Mouse (Mus musculus): Measurements from ENCODE around the gene Aasdhppt. TPM values are rescaled to one million over a fixed set of nuclear protein-coding genes. Genes with fewer than 3 reads are reported as not detected.

Gene Aasdhppt
- total and polyA plus RNA-seq, 2 experiments from 2014 or later: 21.5 to 29.8 TPM

DNA sequence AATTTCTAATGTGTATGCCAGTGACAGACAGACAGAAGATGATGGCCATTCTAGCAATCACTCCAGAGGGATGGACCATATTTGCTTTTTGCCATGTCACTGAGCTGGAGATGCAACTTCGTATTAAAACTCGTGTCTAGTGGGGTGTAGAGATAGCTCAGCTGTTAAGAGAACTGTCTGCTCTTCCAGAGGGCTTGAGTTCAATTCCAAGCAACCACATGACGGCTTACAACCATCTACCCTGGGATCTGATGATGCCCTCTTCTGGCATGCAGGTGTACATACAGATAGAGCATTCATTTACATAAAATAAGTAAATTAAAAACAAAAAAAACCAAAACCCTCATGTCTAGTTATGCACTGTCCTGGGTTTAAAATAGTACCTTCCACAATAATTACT is 1.9 kb upstream of the Aasdhppt start:
- no peaks in the 10 kb centered on the region for H3K27me3 ChIP-seq (ENCODE audit: insufficient read depth, low read length)
- no peak overlapping the region for H3K27ac ChIP-seq (ENCODE audit: low read depth, low read length)
- H3K4me1 ChIP-seq (ENCODE audit: insufficient read depth, low read length): peaks cover 8% of the 10 kb centered on the region; the same call in 1 of the 2 replicates
- TF ChIP-seq CTCF (IDR thresholded peaks at IDR 0.05): peak; percentile 34; the same call in 1 of the 2 replicates
- ATAC-seq (ENCODE audit: low FRiP score) (no peak), DNase-seq (ENCODE audit: low spot score) (no peak)
- no peaks in the 10 kb centered on the region for H3K9me3 ChIP-seq (ENCODE audit: low read length)
- WGBS: 90% methylated on average over 3 of the region's 3 CpGs
- no peak overlapping the region for H3K4me3 ChIP-seq (ENCODE audit: low read depth, low read length)
- H3K36me3 ChIP-seq (ENCODE audit: insufficient read depth, low read length): 0 out of 2 replicates have a peak, but pooled peaks cover 3% of the 10 kb centered on the region
- peak overlapping the region; percentile 53 for H3K4me2 ChIP-seq (ENCODE audit: low read depth, low read length, poor library complexity, severe bottlenecking)
- no peak overlapping the region for H3K9ac ChIP-seq (replicated peaks; ENCODE audit: low read length, poor library complexity, severe bottlenecking)

DNA sequence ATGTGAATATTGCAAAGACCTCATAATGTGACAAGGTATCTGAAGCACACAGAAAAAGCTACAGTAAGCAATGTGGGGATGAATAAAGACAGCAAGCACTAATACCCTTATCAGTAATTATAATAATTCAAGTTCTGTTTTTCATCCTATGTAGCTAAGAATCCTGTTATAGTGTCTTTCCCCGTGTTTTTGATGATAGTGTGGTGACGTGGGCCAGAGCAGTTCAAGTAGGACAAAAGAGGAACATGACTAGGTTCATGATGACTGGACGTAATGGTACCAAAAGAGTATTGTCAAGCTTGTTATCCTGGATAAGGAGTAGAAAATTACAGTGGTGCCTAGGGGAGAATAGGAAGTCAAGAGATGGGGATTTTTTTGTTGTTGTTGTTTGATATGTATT is 1.4 kb upstream of the Aasdhppt start:
- Histone ChIP-seq H3K9ac (replicated peaks; ENCODE audit: low read length, poor library complexity, severe bottlenecking) (peak overlapping the region; percentile 82), H3K4me1 (ENCODE audit: insufficient read depth, low read length) (peaks cover 8% of the 10 kb centered on the region; the same call in 1 of the 2 replicates), H3K27me3 (ENCODE audit: insufficient read depth, low read length) (no peaks in the 10 kb centered on the region), H3K4me3 (ENCODE audit: low read depth, low read length) (peak overlapping the region; percentile 75), H3K9me3 (ENCODE audit: low read length) (no peaks in the 10 kb centered on the region), H3K36me3 (ENCODE audit: insufficient read depth, low read length) (no peaks in the 10 kb centered on the region), H3K4me2 (ENCODE audit: low read depth, low read length, poor library complexity, severe bottlenecking) (peak overlapping the region; percentile 53), H3K27ac (ENCODE audit: low read depth, low read length) (peak overlapping the region; percentile 97)
- no peak for DNase-seq (ENCODE audit: low spot score)
- no peak for TF ChIP-seq CTCF (IDR thresholded peaks at IDR 0.05)
- ATAC-seq (ENCODE audit: low FRiP score): no peak
- 55% methylated on average over 3 of the region's 3 CpGs for WGBS

DNA sequence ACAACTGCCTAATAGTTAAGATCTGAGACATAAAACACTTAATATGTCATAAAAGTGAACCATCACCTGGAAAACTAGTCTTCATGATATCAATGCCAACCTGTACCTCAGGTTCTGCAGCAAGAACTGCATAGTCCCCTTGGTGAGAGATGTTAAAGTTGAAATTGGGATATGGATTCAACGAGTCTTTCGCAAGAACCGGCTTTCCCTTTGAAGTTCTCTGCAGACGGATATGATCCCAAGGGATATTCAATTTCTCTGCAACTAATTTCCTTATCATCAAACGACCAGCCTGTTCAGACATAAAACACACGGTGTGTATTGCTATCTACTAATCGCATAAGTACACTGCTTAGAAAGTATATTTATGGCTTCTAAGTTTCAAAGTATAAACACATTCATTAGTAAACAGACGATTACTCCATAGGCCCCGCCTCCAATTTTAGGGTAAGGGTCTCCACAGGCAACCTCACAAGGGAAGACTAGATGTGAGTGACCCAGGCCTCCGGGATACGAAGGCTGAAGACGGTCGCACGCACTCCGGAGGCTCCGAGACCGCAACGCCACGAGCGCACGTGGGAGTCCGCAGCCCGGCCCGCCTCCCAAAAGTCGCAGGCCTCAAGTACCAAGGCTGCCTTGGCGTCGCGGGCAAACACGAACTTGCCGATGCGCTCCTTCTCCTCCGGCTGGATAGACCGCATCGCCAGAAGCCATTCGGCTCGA is 482 bp downstream of the Aasdhppt start:
- ATAC-seq (ENCODE audit: low FRiP score): peak; percentile 59
- H3K4me1 ChIP-seq (ENCODE audit: insufficient read depth, low read length): peaks cover 8% of the 10 kb centered on the region; the same call in 1 of the 2 replicates
- H3K36me3 ChIP-seq (ENCODE audit: insufficient read depth, low read length): no peaks in the 10 kb centered on the region
- H3K4me2 ChIP-seq (ENCODE audit: low read depth, low read length, poor library complexity, severe bottlenecking): peak overlapping the region; percentile 61
- H3K9ac ChIP-seq (replicated peaks; ENCODE audit: low read length, poor library complexity, severe bottlenecking): peak overlapping the region; percentile 74
- WGBS: under 1% methylated on average over 36 of the region's 36 CpGs
- H3K27ac ChIP-seq (ENCODE audit: low read depth, low read length): peak overlapping the region; percentile 80
- no peaks in the 10 kb centered on the region for H3K27me3 ChIP-seq (ENCODE audit: insufficient read depth, low read length)
- peak; percentile 7 for DNase-seq (ENCODE audit: low spot score)
- TF ChIP-seq CTCF (IDR thresholded peaks at IDR 0.05): no peak
- H3K4me3 ChIP-seq (ENCODE audit: low read depth, low read length): peak overlapping the region; percentile 75
- no peaks in the 10 kb centered on the region for H3K9me3 ChIP-seq (ENCODE audit: low read length)

DNA sequence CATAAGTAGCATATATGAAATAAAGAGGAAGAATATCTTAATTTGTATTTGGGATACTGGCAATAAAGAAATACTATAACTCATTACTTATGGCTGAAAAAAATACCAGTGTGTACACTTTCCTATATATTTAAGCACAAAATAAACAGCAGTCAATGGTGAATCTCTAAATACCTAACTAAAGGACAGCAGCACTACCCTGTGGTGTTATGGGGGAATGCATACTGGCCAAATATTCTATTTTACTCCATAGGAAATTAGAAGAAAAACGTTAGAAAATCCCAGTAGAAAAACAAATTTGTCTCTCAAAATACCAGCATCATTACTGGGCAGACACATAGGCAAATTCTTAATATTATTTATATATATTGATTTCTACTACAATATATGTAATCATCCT is 4.4 kb downstream of the Aasdhppt start:
- no peak overlapping the region for H3K27ac ChIP-seq (ENCODE audit: low read depth, low read length)
- DNase-seq (ENCODE audit: low spot score): peak; percentile 28
- H3K4me1 ChIP-seq (ENCODE audit: insufficient read depth, low read length): peaks cover 8% of the 10 kb centered on the region; the same call in 1 of the 2 replicates
- no peak overlapping the region for H3K9ac ChIP-seq (replicated peaks; ENCODE audit: low read length, poor library complexity, severe bottlenecking)
- H3K9me3 ChIP-seq (ENCODE audit: low read length): no peaks in the 10 kb centered on the region
- no peak overlapping the region for H3K4me2 ChIP-seq (ENCODE audit: low read depth, low read length, poor library complexity, severe bottlenecking)
- H3K36me3 ChIP-seq (ENCODE audit: insufficient read depth, low read length): no peaks in the 10 kb centered on the region
- H3K4me3 ChIP-seq (ENCODE audit: low read depth, low read length): no peak overlapping the region
- H3K27me3 ChIP-seq (ENCODE audit: insufficient read depth, low read length): no peaks in the 10 kb centered on the region
- 49% methylated on average over 1 of the region's 1 CpGs for WGBS
- ATAC-seq (ENCODE audit: low FRiP score): no peak
- peak; percentile 71 for TF ChIP-seq CTCF (IDR thresholded peaks at IDR 0.05)

DNA sequence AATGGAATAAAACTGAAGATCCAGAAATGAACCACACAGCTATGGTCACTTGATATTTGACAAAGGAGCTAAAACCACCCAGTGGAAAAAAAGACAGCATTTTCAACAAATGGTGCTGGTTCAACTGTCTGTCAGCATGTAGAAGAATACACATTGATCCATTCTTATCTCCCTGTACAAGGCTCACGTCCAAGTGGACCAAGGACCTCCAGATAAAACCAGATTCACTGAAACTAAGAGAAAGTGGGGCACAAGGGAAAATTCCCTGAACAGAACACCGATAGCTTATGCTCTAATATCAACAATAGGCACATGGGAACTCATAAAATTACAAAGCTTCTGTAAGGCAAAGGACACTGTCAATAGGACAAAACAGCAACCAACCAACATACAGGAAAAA is 8.8 kb downstream of the Aasdhppt start:
- no peak for TF ChIP-seq CTCF (IDR thresholded peaks at IDR 0.05)
- no peak for ATAC-seq (ENCODE audit: low FRiP score)
- Histone ChIP-seq H3K36me3 (ENCODE audit: insufficient read depth, low read length) (no peaks in the 10 kb centered on the region), H3K4me2 (ENCODE audit: low read depth, low read length, poor library complexity, severe bottlenecking) (no peak overlapping the region), H3K9me3 (ENCODE audit: low read length) (no peaks in the 10 kb centered on the region), H3K27ac (ENCODE audit: low read depth, low read length) (no peak overlapping the region), H3K9ac (replicated peaks; ENCODE audit: low read length, poor library complexity, severe bottlenecking) (no peak overlapping the region), H3K4me3 (ENCODE audit: low read depth, low read length) (no peak overlapping the region), H3K27me3 (ENCODE audit: insufficient read depth, low read length) (no peaks in the 10 kb centered on the region), H3K4me1 (ENCODE audit: insufficient read depth, low read length) (no peaks in the 10 kb centered on the region)
- WGBS: 99% methylated on average over 2 of the region's 2 CpGs
- DNase-seq (ENCODE audit: low spot score): no peak

DNA sequence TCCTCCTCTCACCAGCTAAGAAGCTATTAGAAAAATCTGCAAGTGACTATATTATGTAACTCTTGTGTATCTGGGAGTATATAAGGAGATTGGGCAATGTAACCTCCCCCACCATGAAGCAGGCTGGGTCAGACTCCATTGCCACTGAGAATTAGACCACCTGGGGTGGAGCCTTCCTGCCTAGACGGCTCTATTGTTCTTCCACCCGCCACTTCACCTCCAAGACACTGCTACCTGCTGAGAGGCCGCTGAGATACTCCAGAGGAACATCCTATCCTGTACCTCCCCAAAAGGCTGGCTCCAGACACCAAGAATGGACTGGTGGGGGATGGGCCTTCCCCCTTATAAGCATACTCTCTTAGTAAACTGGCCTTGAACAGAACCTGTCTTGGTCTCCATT is 25.4 kb downstream of the Aasdhppt start:
- no peaks in the 10 kb centered on the region for H3K36me3 ChIP-seq (ENCODE audit: insufficient read depth, low read length)
- H3K9me3 ChIP-seq (ENCODE audit: low read length): no peaks in the 10 kb centered on the region
- ATAC-seq (ENCODE audit: low FRiP score) (no peak), DNase-seq (ENCODE audit: low spot score) (no peak)
- TF ChIP-seq CTCF (IDR thresholded peaks at IDR 0.05): no peak
- H3K4me3 ChIP-seq (ENCODE audit: low read depth, low read length): no peak overlapping the region
- no peak overlapping the region for H3K27ac ChIP-seq (ENCODE audit: low read depth, low read length)
- no peaks in the 10 kb centered on the region for H3K4me1 ChIP-seq (ENCODE audit: insufficient read depth, low read length)
- no peak overlapping the region for H3K9ac ChIP-seq (replicated peaks; ENCODE audit: low read length, poor library complexity, severe bottlenecking)
- no peak overlapping the region for H3K4me2 ChIP-seq (ENCODE audit: low read depth, low read length, poor library complexity, severe bottlenecking)
- H3K27me3 ChIP-seq (ENCODE audit: insufficient read depth, low read length): no peaks in the 10 kb centered on the region
- 7% methylated on average over 3 of the region's 3 CpGs for WGBS
